Mouse (Mus musculus) embryonic stem cell, embryonic (primary cell): ENCODE data around the gene Ninj1.

Experiments
- CTCF ChIA-PET, 4 experiments: fragments of 300-600 bp in 2 of 4; fragments of 350-600 bp in 2 of 4; sonication (Branson Sonifier 250); formaldehyde crosslinking; loops; one replicate each; lab custom pipeline; 2022; ENCODE audit warnings: inconsistent platforms in 2 of 4; lab: Charles Lee
- POLR2A ChIA-PET, 4 experiments: fragments of 300-600 bp in 2 of 4; fragments of 350-600 bp in 2 of 4; sonication (Branson Sonifier 250); formaldehyde crosslinking; loops; one replicate each; lab custom pipeline; 2022; ENCODE audit warnings: antibody characterized with exemption in 4 of 4, inconsistent platforms in 1 of 4; lab: Charles Lee

Gene Ninj1

GRCm38 (mm10) chr13:49200688-49201087 is 13.4 kb downstream of the Ninj1 start:
- ChIA-PET CTCF (no interaction called here), POLR2A (interaction anchor here in 3 of 4 experiments (0.5 to 21.1 kb wide), 7 partner anchors 9 to 20 kb away, joined by 3 to 244 read pairs (median 3); partner anchors contain the start of gene Ninj1 (in 2 of the 3))

GRCm38 (mm10) chr13:49202556-49202955 is 15.3 kb downstream of the Ninj1 start:
- CTCF ChIA-PET: interaction anchor here in 2 of 4 experiments (0.6 to 1.4 kb wide), 2 partner anchors 197 to 563 kb away, joined by 3 read pairs; no protein-coding TSS in a partner anchor

GRCm38 (mm10) chr13:49205381-49205998 is 18.2 kb downstream of the Ninj1 start:
- ChIA-PET POLR2A (interaction anchor here in 3 of 4 experiments (0.6 to 21.1 kb wide), 7 partner anchors 8 to 711 kb away, joined by 3 to 244 read pairs (median 4); partner anchors contain the start of genes Ninj1 (in 2 of the 3) and Card19 (in 1 of the 3)), CTCF (interaction anchor here in 3 of 4 experiments (0.6 to 2.1 kb wide), 10 partner anchors 8 to 552 kb away, joined by 3 to 6 read pairs (median 3); partner anchors contain the start of genes Card19 (in 1 of the 3) and Ninj1 (in 1 of the 3))

More at GRCm38 (mm10) chr13:49202556-49202955, 15.3 kb downstream of the Ninj1 start:
- POLR2A ChIA-PET: interaction anchor here in 2 of 4 experiments (0.8 to 21.1 kb wide), 8 partner anchors 11 to 326 kb away, joined by 3 to 244 read pairs (median 10); partner anchors contain the start of genes Ninj1 (in 2 of the 2) and Card19 (in 1 of the 2)

- ChIA-PET POLR2A (interaction anchor here in 1 of 4 experiments (21.1 kb wide), 1 partner anchor 22 kb away, joined by 244 read pairs; the partner anchor contains the start of gene Ninj1), CTCF (interaction anchor here in 3 of 4 experiments (0.6 to 1.6 kb wide), 5 partner anchors 7 to 553 kb away, joined by 3 to 5 read pairs (median 3); partner anchors contain the start of gene Ninj1 (in 1 of the 3))
These were observed 19.1 kb downstream of the Ninj1 start for GRCm38 (mm10) chr13:49206341-49206740.

- ChIA-PET CTCF (no interaction called here), POLR2A (interaction anchor here in 1 of 4 experiments (21.1 kb wide), 1 partner anchor 25 kb away, joined by 244 read pairs; the partner anchor contains the start of gene Ninj1)
These were observed 22.0 kb downstream of the Ninj1 start for GRCm38 (mm10) chr13:49209306-49209705.

GRCm38 (mm10) chr13:49212711-49213500 is 25.6 kb downstream of the Ninj1 start:
- ChIA-PET POLR2A (interaction anchor here in 2 of 4 experiments (0.8 to 3.9 kb wide), 7 partner anchors 8 to 53 kb away, joined by 3 to 50 read pairs (median 3); partner anchors contain the start of gene Ninj1 (in 1 of the 2)), CTCF (interaction anchor here in 1 of 4 experiments (1.0 to 1.6 kb wide), 3 partner anchors 7 to 126 kb away, joined by 3 to 6 read pairs (median 4); no protein-coding TSS in a partner anchor)

- POLR2A ChIA-PET: interaction anchor here in 2 of 4 experiments (0.8 to 3.9 kb wide), 7 partner anchors 9 to 54 kb away, joined by 3 to 50 read pairs (median 3); partner anchors contain the start of gene Ninj1 (in 1 of the 2)
- CTCF ChIA-PET: interaction anchor here in 1 of 4 experiments (1.0 to 1.6 kb wide), 3 partner anchors 8 to 125 kb away, joined by 3 to 6 read pairs (median 4); no protein-coding TSS in a partner anchor
These were observed 26.2 kb downstream of the Ninj1 start for GRCm38 (mm10) chr13:49213531-49213932.

GRCm38 (mm10) chr13:49214454-49214853 is 27.2 kb downstream of the Ninj1 start:
- ChIA-PET POLR2A (interaction anchor here (0.6 to 3.9 kb wide), 8 partner anchors 11 to 114 kb away, joined by 3 to 50 read pairs (median 3); partner anchors contain the start of genes Ninj1 (in 2 of the 4) and Susd3 (in 1 of the 4)), CTCF (interaction anchor here in 2 of 4 experiments (0.5 to 1.6 kb wide), 5 partner anchors 9 to 124 kb away, joined by 3 to 6 read pairs (median 3); no protein-coding TSS in a partner anchor)

GRCm38 (mm10) chr13:49215128-49215503 is 27.8 kb downstream of the Ninj1 start:
- CTCF ChIA-PET: interaction anchor here in 2 of 4 experiments (0.5 to 1.0 kb wide), 2 partner anchors 10 to 37 kb away, joined by 3 read pairs; no protein-coding TSS in a partner anchor
- POLR2A ChIA-PET: interaction anchor here in 3 of 4 experiments (0.6 to 3.9 kb wide), 18 partner anchors 9 to 669 kb away, joined by 3 to 50 read pairs (median 4); partner anchors contain the start of genes Ninj1 (in 3 of the 3) and Susd3 (in 1 of the 3)

- POLR2A ChIA-PET: interaction anchor here in 3 of 4 experiments (0.5 to 3.9 kb wide), 37 partner anchors 8 to 670 kb away, joined by 3 to 50 read pairs (median 3); partner anchors contain the start of genes Ninj1 (in 3 of the 3), Bicd2 (in 2 of the 3), Susd3 (in 2 of the 3) and Iars (in 1 of the 3)
- CTCF ChIA-PET: interaction anchor here in 3 of 4 experiments (0.5 to 1.8 kb wide), 7 partner anchors 10 to 562 kb away, joined by 3 to 6 read pairs (median 4); no protein-coding TSS in a partner anchor
These were observed 28.4 kb downstream of the Ninj1 start, which contains the start of gene Card19 for GRCm38 (mm10) chr13:49215504-49216219. Gene Card19, minus strand, starts transcription at chr13:49216037.

GRCm38 (mm10) chr13:49216220-49216552 is 28.9 kb downstream of the Ninj1 start:
- POLR2A ChIA-PET: interaction anchor here in 3 of 4 experiments (0.5 to 3.9 kb wide), 28 partner anchors 8 to 670 kb away, joined by 3 to 50 read pairs (median 4); partner anchors contain the start of genes Bicd2 (in 2 of the 3), Iars (in 1 of the 3), Ninj1 (in 1 of the 3) and Susd3 (in 1 of the 3)

GRCm38 (mm10) chr13:49216808-49217561 is 29.7 kb downstream of the Ninj1 start:
- POLR2A ChIA-PET: interaction anchor here in 2 of 4 experiments (0.5 to 3.9 kb wide), 15 partner anchors 7 to 486 kb away, joined by 3 to 50 read pairs (median 5); partner anchors contain the start of genes Bicd2 (in 2 of the 2), Ninj1 (in 1 of the 2) and Susd3 (in 1 of the 2)

More at GRCm38 (mm10) chr13:49216220-49216552, 28.9 kb downstream of the Ninj1 start:
- CTCF ChIA-PET: interaction anchor here in 3 of 4 experiments (0.5 to 1.8 kb wide), 6 partner anchors 11 to 562 kb away, joined by 3 to 6 read pairs (median 4); no protein-coding TSS in a partner anchor

GRCm38 (mm10) chr13:49218651-49219050 is 31.4 kb downstream of the Ninj1 start:
- ChIA-PET CTCF (interaction anchor here in 2 of 4 experiments (0.6 kb wide), 2 partner anchors 11 to 29 kb away, joined by 4 to 8 read pairs; no protein-coding TSS in a partner anchor), POLR2A (interaction anchor here in 1 of 4 experiments (1.1 to 1.6 kb wide), 2 partner anchors 13 to 32 kb away, joined by 3 to 4 read pairs; partner anchors contain the start of gene Ninj1)

More at GRCm38 (mm10) chr13:49216808-49217561, 29.7 kb downstream of the Ninj1 start:
- CTCF ChIA-PET: interaction anchor here in 2 of 4 experiments (0.6 to 1.8 kb wide), 6 partner anchors 12 to 1652 kb away, joined by 3 to 6 read pairs (median 3); no protein-coding TSS in a partner anchor

GRCm38 (mm10) chr13:49219367-49219766 is 32.1 kb downstream of the Ninj1 start:
- ChIA-PET CTCF (interaction anchor here in 1 of 4 experiments (0.6 kb wide), 1 partner anchor 28 kb away, joined by 8 read pairs; no protein-coding TSS in a partner anchor), POLR2A (interaction anchor here in 1 of 4 experiments (1.1 to 1.6 kb wide), 2 partner anchors 12 to 32 kb away, joined by 3 to 4 read pairs; partner anchors contain the start of gene Ninj1)

- ChIA-PET POLR2A (interaction anchor here in 2 of 4 experiments (0.6 to 1.3 kb wide), 11 partner anchors 9 to 263 kb away, joined by 3 to 6 read pairs (median 3); no protein-coding TSS in a partner anchor), CTCF (interaction anchor here (0.6 to 1.6 kb wide), 20 partner anchors 9 to 1193 kb away, joined by 3 to 14 read pairs (median 4); no protein-coding TSS in a partner anchor)
These were observed 33.6 kb downstream of the Ninj1 start for GRCm38 (mm10) chr13:49220912-49221311.
